Mouse (Mus musculus): ENCODE measurements around the gene Mlf1. TPM values are rescaled to one million over a fixed set of nuclear protein-coding genes. Genes with fewer than 3 reads are reported as not detected.

The Mlf1 gene
- polyA plus RNA-seq (2012; rRNA removed) = 0.12 TPM in 1 of 2 replicates, not detected in the other

- 1% methylated on average over 35 of the region's 35 CpGs for WGBS
- DNase-seq (ENCODE audit: low read depth, low spot score) = peak; percentile 29
These were observed at the start of gene Mlf1 for GRCm38 (mm10) chr3:67373872-67374271. Gene Mlf1, plus strand, starts transcription at chr3:67374097.

- 50% methylated on average over 3 of the region's 3 CpGs for WGBS
- no peak for DNase-seq (ENCODE audit: low read depth, low spot score)
These were observed 34.3 kb upstream of the Mlf1 start for GRCm38 (mm10) chr3:67339558-67339957.

- WGBS = 87% methylated on average over 7 of the region's 7 CpGs
- DNase-seq (ENCODE audit: low read depth, low spot score) = no peak
These were observed 33.0 kb upstream of the Mlf1 start for GRCm38 (mm10) chr3:67340921-67341320.

GRCm38 (mm10) chr3:67343004-67343662 is 30.8 kb upstream of the Mlf1 start:
- WGBS = 68% methylated on average over 5 of the region's 5 CpGs

GRCm38 (mm10) chr3:67344599-67344998 is 29.3 kb upstream of the Mlf1 start:
- WGBS = 10% methylated on average over 2 of the region's 2 CpGs
- DNase-seq (ENCODE audit: low read depth, low spot score) = peak; percentile 3

More at GRCm38 (mm10) chr3:67343004-67343662, 30.8 kb upstream of the Mlf1 start:
- no peak for DNase-seq (ENCODE audit: low read depth, low spot score)

- WGBS = 61% methylated on average over 2 of the region's 2 CpGs
- no peak for DNase-seq (ENCODE audit: low read depth, low spot score)
These were observed 27.2 kb upstream of the Mlf1 start for GRCm38 (mm10) chr3:67346674-67347073.

- 81% methylated on average over 12 of the region's 12 CpGs for WGBS
These were observed 22.3 kb upstream of the Mlf1 start for GRCm38 (mm10) chr3:67351406-67352127.

GRCm38 (mm10) chr3:67352128-67352762 is 21.7 kb upstream of the Mlf1 start:
- peak; percentile 19 for DNase-seq (ENCODE audit: low read depth, low spot score)
- WGBS = 59% methylated on average over 3 of the region's 5 CpGs

More at GRCm38 (mm10) chr3:67351406-67352127, 22.3 kb upstream of the Mlf1 start:
- no peak for DNase-seq (ENCODE audit: low read depth, low spot score)

- 87% methylated on average over 3 of the region's 3 CpGs for WGBS
- DNase-seq (ENCODE audit: low read depth, low spot score) = no peak
These were observed 21.1 kb upstream of the Mlf1 start for GRCm38 (mm10) chr3:67352763-67353149.

GRCm38 (mm10) chr3:67358376-67358775 is 15.5 kb upstream of the Mlf1 start:
- no peak for DNase-seq (ENCODE audit: low read depth, low spot score)
- WGBS = 92% methylated on average over 7 of the region's 7 CpGs

- 80% methylated on average over 4 of the region's 4 CpGs for WGBS
- no peak for DNase-seq (ENCODE audit: low read depth, low spot score)
These were observed 7.6 kb upstream of the Mlf1 start for GRCm38 (mm10) chr3:67366087-67366892.

GRCm38 (mm10) chr3:67367481-67367880 is 6.4 kb upstream of the Mlf1 start:
- no peak for DNase-seq (ENCODE audit: low read depth, low spot score)
- 76% methylated on average over 6 of the region's 6 CpGs for WGBS

GRCm38 (mm10) chr3:67369407-67370079 is 4.4 kb upstream of the Mlf1 start:
- DNase-seq (ENCODE audit: low read depth, low spot score) = no peak
- WGBS = 76% methylated on average over 5 of the region's 5 CpGs

- WGBS = 70% methylated on average over 4 of the region's 4 CpGs
- no peak for DNase-seq (ENCODE audit: low read depth, low spot score)
These were observed 1.7 kb upstream of the Mlf1 start for GRCm38 (mm10) chr3:67372194-67372593.

- 38% methylated on average over 5 of the region's 5 CpGs for WGBS
- DNase-seq (ENCODE audit: low read depth, low spot score) = no peak
These were observed 1.1 kb upstream of the Mlf1 start for GRCm38 (mm10) chr3:67372781-67373180.

- no peak for DNase-seq (ENCODE audit: low read depth, low spot score)
- WGBS = 33% methylated on average over 7 of the region's 7 CpGs
These were observed 472 bp downstream of the Mlf1 start for GRCm38 (mm10) chr3:67374360-67374778.

GRCm38 (mm10) chr3:67375063-67375462 is 1.2 kb downstream of the Mlf1 start, which contains the start of gene Gm17402:
Gene Gm17402, minus strand, starts transcription at chr3:67375163.
- 36% methylated on average over 3 of the region's 3 CpGs for WGBS
- no peak for DNase-seq (ENCODE audit: low read depth, low spot score)

- DNase-seq (ENCODE audit: low read depth, low spot score) = no peak
These were observed 4.3 kb downstream of the Mlf1 start for GRCm38 (mm10) chr3:67378215-67378614.

GRCm38 (mm10) chr3:67429338-67429998 is 55.6 kb downstream of the Mlf1 start:
- no peak for DNase-seq (ENCODE audit: low read depth, low spot score)
- WGBS = 28% methylated on average over 8 of the region's 8 CpGs

Data from large intestine, adult 2 months (tissue).